Mouse (Mus musculus): Measurements from ENCODE around the gene Scn3a. TPM values are rescaled to one million over a fixed set of nuclear protein-coding genes. Genes with fewer than 3 reads are reported as not detected.

The Scn3a gene
- total RNA-seq, 2 experiments from 2014 or later, result 0.50 to 0.81 TPM

Other genes starting within 250 kb of the Scn3a start
- gene Slc38a11, start 203.6 kb downstream of the Scn3a start, total RNA-seq (2021), result 1 to 10 TPM; 1.0 to 1.1 TPM
- under 1 TPM; 0.21 to 0.41 TPM for gene Scn2a, start 53.1 kb upstream of the Scn3a start, total RNA-seq (2021)